Mouse (Mus musculus) lung, embryonic 15.5 days (tissue): Measurements from ENCODE around the gene 1700020L24Rik. TPM values are rescaled to one million over a fixed set of nuclear protein-coding genes. Genes with fewer than 3 reads are reported as not detected.

Source experiments
- ATAC-seq: fragments of 200-750 bp; cut with Nextera tagmentation; 2 replicates; pipeline ENCODE4 v1.8.0; 2017; ENCODE audit warnings: moderate number of reproducible peaks, borderline replicate concordance; ENCODE audit not compliant: low FRiP score, low TSS enrichment; ENCODE audit errors: extremely low read depth
- H3K27ac ChIP-seq: fragments of 300-500 bp; sonication (generic); 2 replicates; pipeline ENCODE4 v1.5.1; 2015; ENCODE audit warnings: moderate library complexity, mild to moderate bottlenecking, inconsistent platforms
- H3K27me3 ChIP-seq: fragments of 300-500 bp; sonication (generic); 2 replicates; pipeline ENCODE4 v1.6.1; 2015; ENCODE audit warnings: inconsistent platforms
- H3K36me3 ChIP-seq: fragments of 300-500 bp; sonication (generic); 2 replicates; pipeline ENCODE4 v1.6.1; 2015; ENCODE audit warnings: inconsistent platforms
- H3K4me1 ChIP-seq: fragments of 300-500 bp; sonication (generic); 2 replicates; pipeline ENCODE4 v1.6.1; 2015; ENCODE audit warnings: inconsistent platforms
- H3K4me2 ChIP-seq: fragments of 300-500 bp; sonication (generic); 2 replicates; pipeline ENCODE4 v1.6.1; 2015; ENCODE audit warnings: inconsistent platforms, mild to moderate bottlenecking, moderate library complexity
- H3K4me3 ChIP-seq: fragments of 300-500 bp; sonication (generic); 2 replicates; pipeline ENCODE4 v1.5.1; 2015; ENCODE audit warnings: mild to moderate bottlenecking, inconsistent platforms
- H3K9ac ChIP-seq: fragments of 300-500 bp; sonication (generic); 2 replicates; pipeline ENCODE4 v1.6.1; 2015; ENCODE audit warnings: inconsistent platforms
- H3K9me3 ChIP-seq: fragments of 300-500 bp; sonication (generic); 2 replicates; pipeline ENCODE4 v1.6.1; 2016; ENCODE audit warnings: inconsistent platforms
- WGBS: fragments of 180-500 bp; shearing (Covaris S2); methylation state at CpG from one replicate; pipeline ENCODE4 v1.1.7; 2015; 5-methylcytosine and 5-hydroxymethylcytosine counted together
- polyA plus RNA-seq: library from polyadenylated mRNA; unstranded; fragments of >200 nt; fragmentation: Nextera tagmentation; extraction: Ambion mirVana; gene quantifications from 2 replicates; pipeline ENCODE4 v1.2.1, GENCODE M21; 2015

Gene 1700020L24Rik
- 0.18 and 0.29 TPM in 2 replicates for polyA plus RNA-seq

GRCm38 (mm10) chr11:83437377-83437776 is at the start of gene 1700020L24Rik:
Gene 1700020L24Rik (plus strand): TSS chr11:83437677.
- ATAC-seq: no peak
- Histone ChIP-seq H3K27me3 (peaks cover 15% of the 10 kb centered on the region), H3K4me2 (no peak within 1 kb of the TSS), H3K36me3 (no peaks in the 10 kb centered on the region), H3K9ac (no peak within 1 kb of the TSS), H3K4me1 (0 out of 2 replicates have a peak, but pooled peaks cover under 1% of the 10 kb centered on the region), H3K27ac (no peak within 1 kb of the TSS), H3K9me3 (no peaks in the 10 kb centered on the region), H3K4me3 (no peak within 1 kb of the TSS)
- WGBS: 94% methylated on average over 1 of the region's 1 CpGs

GRCm38 (mm10) chr11:83393062-83393461 is 44.4 kb upstream of the 1700020L24Rik start:
- Histone ChIP-seq H3K4me2 (no peak overlapping the region), H3K4me3 (no peak overlapping the region), H3K36me3 (peaks cover 44% of the 10 kb centered on the region), H3K27ac (no peak overlapping the region), H3K27me3 (no peaks in the 10 kb centered on the region), H3K4me1 (no peaks in the 10 kb centered on the region), H3K9ac (no peak overlapping the region), H3K9me3 (no peaks in the 10 kb centered on the region)
- WGBS: 88% methylated on average over 4 of the region's 4 CpGs
- no peak for ATAC-seq

- no peak for ATAC-seq
- Histone ChIP-seq H3K4me3 (no peak overlapping the region), H3K27me3 (no peaks in the 10 kb centered on the region), H3K4me1 (no peaks in the 10 kb centered on the region), H3K4me2 (no peak overlapping the region), H3K36me3 (peaks cover 55% of the 10 kb centered on the region), H3K9me3 (no peaks in the 10 kb centered on the region), H3K9ac (no peak overlapping the region), H3K27ac (no peak overlapping the region)
- 52% methylated on average over 6 of the region's 6 CpGs for WGBS
Measured at GRCm38 (mm10) chr11:83394802-83395439, 42.6 kb upstream of the 1700020L24Rik start.

- 78% methylated on average over 7 of the region's 7 CpGs for WGBS
- no peaks in the 10 kb centered on the region for H3K4me1 ChIP-seq
- H3K9me3 ChIP-seq: no peaks in the 10 kb centered on the region
- H3K9ac ChIP-seq: no peak overlapping the region
- peaks cover 40% of the 10 kb centered on the region for H3K36me3 ChIP-seq
- H3K27ac ChIP-seq: no peak overlapping the region
- no peak for ATAC-seq
- no peak overlapping the region for H3K4me2 ChIP-seq
- no peaks in the 10 kb centered on the region for H3K27me3 ChIP-seq
- no peak overlapping the region for H3K4me3 ChIP-seq
Measured at GRCm38 (mm10) chr11:83397626-83398025, 39.9 kb upstream of the 1700020L24Rik start.

- Histone ChIP-seq H3K4me2 (no peak overlapping the region), H3K9ac (no peak overlapping the region), H3K4me1 (no peaks in the 10 kb centered on the region), H3K4me3 (no peak overlapping the region), H3K27me3 (no peaks in the 10 kb centered on the region), H3K9me3 (no peaks in the 10 kb centered on the region), H3K36me3 (peaks cover 43% of the 10 kb centered on the region), H3K27ac (no peak overlapping the region)
- no peak for ATAC-seq
- 75% methylated on average over 5 of the region's 5 CpGs for WGBS
Measured at GRCm38 (mm10) chr11:83398724-83399123, 38.8 kb upstream of the 1700020L24Rik start.

- H3K9me3 ChIP-seq: no peaks in the 10 kb centered on the region
- WGBS: 75% methylated on average over 7 of the region's 7 CpGs
- H3K4me1 ChIP-seq: no peaks in the 10 kb centered on the region
- no peak overlapping the region for H3K27ac ChIP-seq
- no peaks in the 10 kb centered on the region for H3K27me3 ChIP-seq
- no peak for ATAC-seq
- H3K9ac ChIP-seq: no peak overlapping the region
- peaks cover 22% of the 10 kb centered on the region for H3K36me3 ChIP-seq
- no peak overlapping the region for H3K4me2 ChIP-seq
- H3K4me3 ChIP-seq: no peak overlapping the region
Measured at GRCm38 (mm10) chr11:83403787-83404186, 33.7 kb upstream of the 1700020L24Rik start.

- Histone ChIP-seq H3K4me2 (no peak overlapping the region), H3K36me3 (peaks cover 14% of the 10 kb centered on the region)
Measured at GRCm38 (mm10) chr11:83406391-83406790, 31.1 kb upstream of the 1700020L24Rik start.

GRCm38 (mm10) chr11:83408242-83408641 is 29.2 kb upstream of the 1700020L24Rik start:
- Histone ChIP-seq H3K36me3 (peaks cover 6% of the 10 kb centered on the region; the same call in 1 of the 2 replicates), H3K27me3 (peaks cover 12% of the 10 kb centered on the region; the same call in 1 of the 2 replicates), H3K9ac (no peak overlapping the region), H3K27ac (no peak overlapping the region), H3K4me2 (no peak overlapping the region), H3K4me1 (peaks cover 4% of the 10 kb centered on the region), H3K4me3 (no peak overlapping the region), H3K9me3 (no peaks in the 10 kb centered on the region)
- WGBS: 29% methylated on average over 8 of the region's 8 CpGs
- no peak for ATAC-seq

More at GRCm38 (mm10) chr11:83406391-83406790, 31.1 kb upstream of the 1700020L24Rik start:
- 34% methylated on average over 3 of the region's 3 CpGs for WGBS
- Histone ChIP-seq H3K9ac (no peak overlapping the region), H3K4me1 (peaks cover 4% of the 10 kb centered on the region), H3K27me3 (peaks cover 8% of the 10 kb centered on the region; the same call in 1 of the 2 replicates), H3K27ac (no peak overlapping the region), H3K9me3 (no peaks in the 10 kb centered on the region), H3K4me3 (no peak overlapping the region)
- ATAC-seq: no peak

- Histone ChIP-seq H3K36me3 (no peaks in the 10 kb centered on the region), H3K4me3 (peak within 1 kb of the TSS; percentile 73), H3K27me3 (peaks cover 12% of the 10 kb centered on the region; the same call in 1 of the 2 replicates), H3K9me3 (no peaks in the 10 kb centered on the region), H3K4me1 (peaks cover 4% of the 10 kb centered on the region), H3K27ac (no peak within 1 kb of the TSS), H3K4me2 (peak within 1 kb of the TSS; percentile 95), H3K9ac (peak within 1 kb of the TSS; percentile 47)
- WGBS: under 1% methylated on average over 34 of the region's 44 CpGs
- ATAC-seq: peak; percentile 48
Measured at GRCm38 (mm10) chr11:83409087-83409754, 28.3 kb upstream of the 1700020L24Rik start, which contains the start of gene Rasl10b. Gene Rasl10b (plus strand): TSS chr11:83409137.

- WGBS: 1% methylated on average over 32 of the region's 40 CpGs
- Histone ChIP-seq H3K4me3 (peak overlapping the region; percentile 73), H3K27ac (no peak overlapping the region), H3K4me2 (peak overlapping the region; percentile 95), H3K27me3 (peaks cover 12% of the 10 kb centered on the region; the same call in 1 of the 2 replicates), H3K4me1 (peaks cover 4% of the 10 kb centered on the region), H3K9me3 (no peaks in the 10 kb centered on the region), H3K9ac (peak overlapping the region; percentile 47), H3K36me3 (no peaks in the 10 kb centered on the region)
- ATAC-seq: peak; percentile 60
Measured at GRCm38 (mm10) chr11:83409792-83410291, 27.6 kb upstream of the 1700020L24Rik start.

- peak overlapping the region; percentile 95 for H3K4me2 ChIP-seq
- no peaks in the 10 kb centered on the region for H3K36me3 ChIP-seq
- no peak for ATAC-seq
- no peaks in the 10 kb centered on the region for H3K9me3 ChIP-seq
- no peak overlapping the region for H3K27ac ChIP-seq
- H3K9ac ChIP-seq: no peak overlapping the region
- 57% methylated on average over 6 of the region's 6 CpGs for WGBS
- H3K27me3 ChIP-seq: peaks cover 12% of the 10 kb centered on the region; the same call in 1 of the 2 replicates
- no peak overlapping the region for H3K4me3 ChIP-seq
- H3K4me1 ChIP-seq: peaks cover 4% of the 10 kb centered on the region
Measured at GRCm38 (mm10) chr11:83410510-83410909, 27.0 kb upstream of the 1700020L24Rik start.

GRCm38 (mm10) chr11:83417080-83417479 is 20.4 kb upstream of the 1700020L24Rik start:
- H3K36me3 ChIP-seq: no peaks in the 10 kb centered on the region
- 2% methylated on average over 5 of the region's 5 CpGs for WGBS
- H3K27me3 ChIP-seq: peaks cover 37% of the 10 kb centered on the region
- no peak for ATAC-seq
- no peak overlapping the region for H3K4me3 ChIP-seq
- H3K9me3 ChIP-seq: no peaks in the 10 kb centered on the region
- 0 out of 2 replicates have a peak, but pooled peaks cover 7% of the 10 kb centered on the region for H3K4me1 ChIP-seq
- no peak overlapping the region for H3K9ac ChIP-seq
- H3K4me2 ChIP-seq: no peak overlapping the region
- no peak overlapping the region for H3K27ac ChIP-seq
